Mouse (Mus musculus) neural tube, embryonic 15.5 days (tissue): ENCODE measurements at regions not wholly inside any gene's neighbourhood (a gene's known extent, or its start where the extent isn't known, plus 50 kb on each side); places are given as distances from the start of the nearest gene placed in this dataset.
A peak's percentile ranks its signal among the peaks of the same experiment; 100 is the strongest.

Experiments
- ATAC-seq: fragments of 200-750 bp; cut with Nextera tagmentation; 2 replicates; pipeline ENCODE4 v1.8.0; 2017; ENCODE audit warnings: mild to moderate bottlenecking, moderate TSS enrichment, moderate library complexity; ENCODE audit not compliant: low FRiP score
- H3K27ac ChIP-seq: fragments of 300-500 bp; sonication (generic); replicated peaks from 2 replicates; pipeline ENCODE4 v1.5.1; 2015; ENCODE audit warnings: mild to moderate bottlenecking, inconsistent platforms
- H3K27me3 ChIP-seq: fragments of 300-500 bp; sonication (generic); replicated peaks from 2 replicates; pipeline ENCODE4 v1.6.1; 2015; ENCODE audit warnings: inconsistent platforms
- H3K36me3 ChIP-seq: fragments of 300-500 bp; sonication (generic); 2 replicates; pipeline ENCODE4 v1.6.1; 2015; ENCODE audit warnings: inconsistent platforms
- H3K4me1 ChIP-seq: fragments of 300-500 bp; sonication (generic); 2 replicates; pipeline ENCODE4 v1.6.1; 2015; ENCODE audit warnings: inconsistent platforms
- H3K4me2 ChIP-seq: fragments of 300-500 bp; sonication (generic); 2 replicates; pipeline ENCODE4 v1.6.1; 2015; ENCODE audit warnings: inconsistent platforms, mild to moderate bottlenecking, moderate library complexity
- H3K4me3 ChIP-seq: fragments of 300-500 bp; sonication (generic); replicated peaks from 2 replicates; pipeline ENCODE4 v1.5.1; 2015; ENCODE audit warnings: mild to moderate bottlenecking, inconsistent platforms
- H3K9ac ChIP-seq: fragments of 300-500 bp; sonication (generic); replicated peaks from 2 replicates; pipeline ENCODE4 v1.6.1; 2015; ENCODE audit warnings: mild to moderate bottlenecking, inconsistent platforms
- H3K9me3 ChIP-seq: fragments of 300-500 bp; sonication (generic); replicated peaks from 2 replicates; pipeline ENCODE4 v1.6.1; 2016; ENCODE audit warnings: inconsistent platforms
- whole genome bisulfite sequencing: fragments of 180-500 bp; shearing (Covaris S2); methylation state at CpG from one replicate; pipeline ENCODE4 v1.1.7; 2015; ENCODE audit warnings: mixed read lengths; 5-methylcytosine and 5-hydroxymethylcytosine counted together

GRCm38 (mm10) chr8:12152825-12153224 is 125.8 kb upstream of the A230072I06Rik start:
- WGBS, result 80% methylated on average over 9 of the region's 9 CpGs
- Histone ChIP-seq H3K4me1 (peaks cover 6% of the 10 kb centered on the region; the same call in 1 of the 2 replicates), H3K27me3 (0 out of 2 replicates have a peak, but pooled peaks cover 5% of the 10 kb centered on the region), H3K4me2 (no peak overlapping the region), H3K27ac (no peak overlapping the region), H3K36me3 (no peaks in the 10 kb centered on the region), H3K9me3 (no peaks in the 10 kb centered on the region), H3K9ac (no peak overlapping the region), H3K4me3 (no peak overlapping the region)
- no peak for ATAC-seq

- peaks cover 6% of the 10 kb centered on the region; the same call in 1 of the 2 replicates for H3K4me1 ChIP-seq
- no peaks in the 10 kb centered on the region for H3K9me3 ChIP-seq
- WGBS, result 84% methylated on average over 1 of the region's 1 CpGs
- no peak overlapping the region for H3K4me3 ChIP-seq
- H3K4me2 ChIP-seq, result no peak overlapping the region
- no peak for ATAC-seq
- H3K9ac ChIP-seq, result no peak overlapping the region
- no peaks in the 10 kb centered on the region for H3K36me3 ChIP-seq
- no peak overlapping the region for H3K27ac ChIP-seq
- H3K27me3 ChIP-seq, result peaks cover 5% of the 10 kb centered on the region
These were observed 121.7 kb upstream of the A230072I06Rik start for GRCm38 (mm10) chr8:12156893-12157292.

- H3K27ac ChIP-seq, result no peak overlapping the region
- H3K9me3 ChIP-seq, result no peaks in the 10 kb centered on the region
- H3K4me3 ChIP-seq, result no peak overlapping the region
- H3K4me2 ChIP-seq, result no peak overlapping the region
- H3K9ac ChIP-seq, result no peak overlapping the region
- no peak for ATAC-seq
- H3K27me3 ChIP-seq, result peaks cover 18% of the 10 kb centered on the region
- no peaks in the 10 kb centered on the region for H3K36me3 ChIP-seq
- H3K4me1 ChIP-seq, result peaks cover 8% of the 10 kb centered on the region
- WGBS, result 92% methylated on average over 9 of the region's 9 CpGs
These were observed 120.4 kb upstream of the A230072I06Rik start for GRCm38 (mm10) chr8:12158188-12158587.

- H3K9me3 ChIP-seq, result no peaks in the 10 kb centered on the region
- H3K27ac ChIP-seq, result no peak overlapping the region
- ATAC-seq, result no peak
- no peak overlapping the region; the same call in 1 of the 2 replicates for H3K4me3 ChIP-seq
- 11% methylated on average over 22 of the region's 22 CpGs for WGBS
- peaks cover 29% of the 10 kb centered on the region for H3K27me3 ChIP-seq
- H3K36me3 ChIP-seq, result no peaks in the 10 kb centered on the region
- H3K9ac ChIP-seq, result no peak overlapping the region
- peak overlapping the region; percentile 36 for H3K4me2 ChIP-seq
- H3K4me1 ChIP-seq, result peaks cover 23% of the 10 kb centered on the region
These were observed 115.5 kb upstream of the A230072I06Rik start for GRCm38 (mm10) chr8:12162921-12163705.

- peak; percentile 56; the same call in 1 of the 2 replicates for ATAC-seq
These were observed 113.0 kb upstream of the A230072I06Rik start for GRCm38 (mm10) chr8:12165487-12166152.

GRCm38 (mm10) chr8:12171788-12172187 is 106.8 kb upstream of the A230072I06Rik start:
- 47% methylated on average over 12 of the region's 12 CpGs for WGBS
- no peak overlapping the region for H3K27ac ChIP-seq
- H3K9me3 ChIP-seq, result no peaks in the 10 kb centered on the region
- no peak overlapping the region for H3K9ac ChIP-seq
- no peak for ATAC-seq
- peaks cover 14% of the 10 kb centered on the region for H3K27me3 ChIP-seq
- peaks cover 43% of the 10 kb centered on the region for H3K4me1 ChIP-seq
- no peak overlapping the region for H3K4me3 ChIP-seq
- no peak overlapping the region for H3K4me2 ChIP-seq
- H3K36me3 ChIP-seq, result no peaks in the 10 kb centered on the region

More at GRCm38 (mm10) chr8:12165487-12166152, 113.0 kb upstream of the A230072I06Rik start:
- no peak overlapping the region; the same call in 1 of the 2 replicates for H3K9ac ChIP-seq
- peak overlapping the region; percentile 38 for H3K4me2 ChIP-seq
- WGBS, result 12% methylated on average over 23 of the region's 23 CpGs
- H3K27me3 ChIP-seq, result peaks cover 29% of the 10 kb centered on the region
- H3K36me3 ChIP-seq, result no peaks in the 10 kb centered on the region
- peaks cover 35% of the 10 kb centered on the region for H3K4me1 ChIP-seq
- 0 out of 2 replicates have a peak overlapping the region, but pooled peaks have one; percentile 3 for H3K4me3 ChIP-seq
- peak overlapping the region; percentile 58 for H3K27ac ChIP-seq
- H3K9me3 ChIP-seq, result no peaks in the 10 kb centered on the region

GRCm38 (mm10) chr8:12175496-12175895 is 103.1 kb upstream of the A230072I06Rik start:
- Histone ChIP-seq H3K27me3 (peaks cover 20% of the 10 kb centered on the region), H3K4me2 (peak overlapping the region; percentile 9; the same call in 1 of the 2 replicates), H3K9me3 (no peaks in the 10 kb centered on the region), H3K4me1 (peaks cover 32% of the 10 kb centered on the region), H3K27ac (no peak overlapping the region), H3K9ac (no peak overlapping the region), H3K4me3 (no peak overlapping the region), H3K36me3 (no peaks in the 10 kb centered on the region)
- 0 out of 2 replicates have a peak, but pooled peaks have one; percentile 16 for ATAC-seq
- WGBS, result 31% methylated on average over 13 of the region's 13 CpGs

- 69% methylated on average over 4 of the region's 4 CpGs for WGBS
- Histone ChIP-seq H3K27me3 (peaks cover 16% of the 10 kb centered on the region), H3K9ac (no peak overlapping the region), H3K36me3 (no peaks in the 10 kb centered on the region), H3K4me1 (no peaks in the 10 kb centered on the region), H3K27ac (no peak overlapping the region), H3K4me3 (no peak overlapping the region), H3K4me2 (no peak overlapping the region), H3K9me3 (no peaks in the 10 kb centered on the region)
- ATAC-seq, result no peak
These were observed 94.0 kb upstream of the A230072I06Rik start for GRCm38 (mm10) chr8:12184666-12185065.

- no peak for ATAC-seq
- Histone ChIP-seq H3K4me2 (no peak overlapping the region), H3K4me3 (no peak overlapping the region), H3K9ac (no peak overlapping the region), H3K9me3 (no peaks in the 10 kb centered on the region), H3K27ac (no peak overlapping the region), H3K27me3 (peaks cover 16% of the 10 kb centered on the region), H3K36me3 (no peaks in the 10 kb centered on the region), H3K4me1 (no peaks in the 10 kb centered on the region)
- 96% methylated on average over 3 of the region's 3 CpGs for WGBS
These were observed 91.3 kb upstream of the A230072I06Rik start for GRCm38 (mm10) chr8:12187366-12187765.

- H3K9me3 ChIP-seq, result no peaks in the 10 kb centered on the region
- no peaks in the 10 kb centered on the region for H3K36me3 ChIP-seq
- no peak overlapping the region for H3K9ac ChIP-seq
- no peaks in the 10 kb centered on the region for H3K4me1 ChIP-seq
- H3K27me3 ChIP-seq, result peaks cover 16% of the 10 kb centered on the region; the same call in 1 of the 2 replicates
- H3K4me2 ChIP-seq, result no peak overlapping the region
- ATAC-seq, result no peak
- 77% methylated on average over 5 of the region's 5 CpGs for WGBS
- no peak overlapping the region for H3K27ac ChIP-seq
- H3K4me3 ChIP-seq, result no peak overlapping the region
These were observed 90.2 kb upstream of the A230072I06Rik start for GRCm38 (mm10) chr8:12188451-12188850.

- 63% methylated on average over 4 of the region's 4 CpGs for WGBS
- Histone ChIP-seq H3K9me3 (no peaks in the 10 kb centered on the region), H3K4me1 (no peaks in the 10 kb centered on the region), H3K36me3 (no peaks in the 10 kb centered on the region), H3K27ac (no peak overlapping the region), H3K4me2 (no peak overlapping the region), H3K27me3 (peaks cover 16% of the 10 kb centered on the region; the same call in 1 of the 2 replicates), H3K4me3 (no peak overlapping the region), H3K9ac (no peak overlapping the region)
- no peak for ATAC-seq
These were observed 89.7 kb upstream of the A230072I06Rik start for GRCm38 (mm10) chr8:12188960-12189359.
